Mouse (Mus musculus) left cerebral cortex, adult 2 months (tissue): ENCODE measurements around the gene Ptpn1. TPM values are rescaled to one million over a fixed set of nuclear protein-coding genes. Genes with fewer than 3 reads are reported as not detected.

Experiments
- DNase-seq, 2 experiments: peaks; one replicate each; pipeline ENCODE4 v3.0.0; 2021 to 2022; ENCODE audit warnings: low spot score in 2 of 2, mixed read lengths in 1 of 2; ENCODE audit errors: extremely low spot score in 1 of 2
- H3K27ac ChIP-seq: fragments of 200-600 bp; 2 replicates; pipeline ENCODE4 v1.8.1; 2022
- H3K4me3 ChIP-seq: fragments of 200-600 bp; 2 replicates; pipeline ENCODE4 v1.8.1; 2022
- CTCF ChIP-seq: fragments of 200-600 bp; IDR thresholded peaks from 2 replicates; pipeline ENCODE4 v1.8.1; 2022; ENCODE audit warnings: antibody characterized with exemption, mild to moderate bottlenecking, moderate library complexity
- intact Hi-C: fragments of 180-260 bp; cut with DNase I; formaldehyde crosslinking; loops from one replicate; pipeline ENCODE4 v1.15.1; 2025
- long read RNA-seq, 2 experiments: library from polyadenylated mRNA; stranded (forward); transcript quantifications; one replicate each; pipeline ENCODE4 v2.0.0; 2021; ENCODE audit warnings: borderline mapping rate in 2 of 2
- total RNA-seq, 2 experiments: library from RNA; stranded (reverse); gene quantifications; 2 replicates each; pipeline ENCODE4 v1.2.3; 2021

Ptpn1 gene
- 10 to 100 TPM; 52.0 to 69.0 TPM for total RNA-seq
- long read RNA-seq, experiment 1, full-length matches to known transcripts = 44 of 54 reads
- long read RNA-seq, experiment 1, partial matches to known transcripts = 2 of 54 reads
- long read RNA-seq, experiment 1, other reads (novel, unspliced or antisense) = 8 of 54 reads
- long read RNA-seq, experiment 2, full-length matches to known transcripts = 60 of 78 reads
- long read RNA-seq, experiment 2, partial matches to known transcripts = 7 of 78 reads
- long read RNA-seq, experiment 2, other reads (novel, unspliced or antisense) = 11 of 78 reads

DNA sequence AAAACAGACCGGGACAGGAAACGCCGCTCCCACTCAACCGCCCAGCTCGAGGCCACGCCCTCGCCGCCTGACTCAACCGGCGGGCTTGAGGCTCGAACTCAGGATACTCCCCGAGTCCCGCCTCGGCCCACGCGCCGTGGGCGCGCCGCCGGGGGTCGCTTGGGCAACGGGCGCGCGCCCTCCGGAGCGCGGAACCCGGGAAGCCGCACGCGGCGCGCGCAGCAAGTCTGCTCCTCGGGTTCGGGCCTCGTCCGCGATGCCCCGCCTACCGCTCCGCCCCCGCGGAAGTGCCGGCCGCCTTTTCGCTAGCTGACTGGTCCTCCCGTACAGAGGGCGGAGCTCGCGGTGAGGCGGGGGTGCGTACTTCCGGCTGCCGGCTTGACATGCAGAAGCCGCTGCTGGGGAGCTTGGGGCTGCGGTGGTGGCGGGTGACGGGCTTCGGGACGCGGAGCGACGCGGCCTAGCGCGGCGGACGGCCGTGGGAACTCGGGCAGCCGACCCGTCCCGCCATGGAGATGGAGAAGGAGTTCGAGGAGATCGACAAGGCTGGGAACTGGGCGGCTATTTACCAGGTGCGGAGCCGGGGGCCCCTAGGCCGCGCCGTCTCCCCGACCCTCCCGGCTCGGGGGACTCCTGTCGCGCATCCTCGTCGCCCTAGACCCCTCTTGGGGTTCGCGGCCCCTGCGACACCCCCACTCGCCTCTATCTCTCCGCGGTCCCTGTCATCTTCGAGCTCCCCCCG lies at the start of gene Ptpn1:
TSS of gene Ptpn1 (plus strand) at position 73 of the 742 bp plus-strand sequence.
- Histone ChIP-seq H3K27ac (peak within 1 kb of the TSS; percentile 93), H3K4me3 (peak within 1 kb of the TSS; percentile 98)
- peak; percentile 97 to 99 for DNase-seq
- intact Hi-C loops = loop anchor here (2.0 kb wide), 1 partner anchor 31 kb away; no protein-coding TSS in a partner anchor
- no peak; the same call in 1 of the 2 replicates for TF ChIP-seq CTCF

DNA sequence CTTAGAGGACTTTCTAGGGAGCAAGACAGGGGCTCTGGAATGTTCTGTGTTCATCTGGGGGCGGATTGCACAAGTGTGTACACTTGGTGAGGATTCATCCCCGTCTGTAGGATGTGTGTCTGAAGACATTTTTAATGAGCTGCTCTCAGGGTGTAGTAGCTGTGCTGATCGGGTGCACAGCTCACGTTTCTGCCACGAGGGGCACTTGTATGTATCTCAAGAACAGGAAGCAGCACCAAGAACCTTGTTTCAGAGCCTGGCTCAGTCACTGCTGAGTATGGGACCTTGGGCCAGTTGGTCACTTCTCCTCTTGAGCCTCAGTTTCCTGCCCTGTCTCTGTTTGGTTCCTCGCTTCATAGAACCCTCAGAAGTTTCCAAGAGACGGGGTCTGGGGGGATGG lies 45.4 kb upstream of the Ptpn1 start:
- Histone ChIP-seq H3K27ac (no peak overlapping the region), H3K4me3 (no peak overlapping the region)
- TF ChIP-seq CTCF = no peak
- DNase-seq = no peak
- intact Hi-C loops = no loop called here

DNA sequence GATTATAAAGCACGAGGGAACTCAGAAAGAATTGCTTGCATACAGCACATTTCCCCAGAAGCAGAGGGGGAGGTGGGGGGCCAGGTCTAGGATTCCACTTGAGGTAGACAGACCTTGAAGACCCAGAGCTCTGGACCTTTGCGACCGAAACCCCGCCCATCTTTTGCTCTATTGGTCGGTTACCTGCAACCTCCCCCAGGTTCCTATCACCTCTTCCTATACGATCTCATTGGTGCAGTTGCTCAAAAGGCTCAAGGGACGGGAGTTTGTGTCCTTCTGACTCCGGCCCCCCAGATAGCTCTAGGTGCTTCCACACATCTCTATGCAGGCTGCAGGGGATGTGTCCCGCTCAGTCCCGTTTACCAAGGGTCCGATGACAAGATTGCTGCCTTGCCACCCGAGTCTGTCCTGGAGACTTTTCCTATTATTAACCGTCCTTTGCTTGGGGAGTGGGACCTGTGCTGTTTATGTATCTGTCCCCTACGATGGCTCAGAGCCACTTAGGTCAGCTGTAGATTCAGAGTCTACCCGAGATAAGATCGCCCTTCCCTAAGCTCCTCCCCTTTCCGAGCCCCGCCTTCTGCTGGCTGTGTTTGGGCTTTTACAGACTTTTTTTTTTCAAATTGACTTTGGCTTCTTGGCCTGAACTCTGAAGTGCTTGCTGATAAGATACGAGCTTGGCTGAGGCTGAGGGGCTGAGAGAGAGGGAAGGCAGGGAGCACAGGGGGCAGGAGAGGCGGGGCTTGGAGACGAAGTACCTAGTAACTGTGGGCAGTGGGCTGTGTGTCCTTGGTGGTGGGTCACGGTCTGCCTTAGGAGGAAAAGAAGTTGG lies 44.1 kb upstream of the Ptpn1 start:
- no peak for TF ChIP-seq CTCF
- intact Hi-C loops = no loop called here

DNA sequence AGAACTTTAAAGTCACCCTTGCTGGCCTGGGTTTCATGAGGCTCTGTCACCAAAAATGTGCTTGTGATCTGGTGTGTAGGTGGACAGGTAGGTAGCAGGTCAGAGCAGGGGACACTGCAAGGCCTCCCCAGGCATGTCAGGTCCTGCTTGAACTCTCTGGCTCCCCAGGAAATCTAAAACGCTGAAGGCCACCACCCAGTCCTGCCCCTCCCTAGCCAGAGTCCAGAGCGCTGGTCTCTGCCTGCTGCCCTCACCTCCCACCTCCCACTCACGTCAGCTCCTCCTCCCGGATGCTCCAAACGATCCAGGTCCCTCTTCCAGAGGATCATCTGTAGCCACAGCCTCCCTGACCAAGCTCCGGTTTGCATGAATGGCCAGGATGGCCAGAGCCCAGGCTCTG lies 43.0 kb upstream of the Ptpn1 start:
- Histone ChIP-seq H3K4me3 (no peak overlapping the region), H3K27ac (no peak overlapping the region)
- intact Hi-C loops = no loop called here
- no peak for TF ChIP-seq CTCF
- no peak for DNase-seq

More for the DNA sequence above, 44.1 kb upstream of the Ptpn1 start:
- H3K4me3 ChIP-seq = peak overlapping the region; percentile 28
- no peak for DNase-seq
- H3K27ac ChIP-seq = no peak overlapping the region

DNA sequence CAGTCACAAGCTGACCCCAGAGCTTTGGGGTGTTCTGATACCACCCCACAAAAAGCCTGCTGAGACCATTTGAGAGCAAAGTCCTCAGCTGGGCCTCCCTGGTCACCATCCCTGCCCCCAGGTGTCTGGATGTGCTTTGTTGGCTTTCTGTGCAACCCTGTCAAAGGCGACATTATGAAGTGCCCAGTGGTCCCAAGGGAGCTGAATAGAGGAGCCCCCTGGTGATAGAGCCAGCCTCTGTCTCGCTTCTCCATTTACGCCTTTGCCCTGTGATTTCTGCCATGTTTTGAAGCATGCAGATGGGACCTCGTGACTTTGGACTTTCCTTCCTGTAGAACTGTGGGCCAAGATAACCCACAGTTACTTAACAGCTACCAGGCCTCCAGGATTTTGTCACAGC lies 42.0 kb upstream of the Ptpn1 start:
- intact Hi-C loops = loop anchor here (5.0 kb wide), 1 partner anchor 108 kb away; no protein-coding TSS in a partner anchor
- Histone ChIP-seq H3K27ac (no peak overlapping the region), H3K4me3 (no peak overlapping the region)
- no peak for TF ChIP-seq CTCF
- DNase-seq = no peak

DNA sequence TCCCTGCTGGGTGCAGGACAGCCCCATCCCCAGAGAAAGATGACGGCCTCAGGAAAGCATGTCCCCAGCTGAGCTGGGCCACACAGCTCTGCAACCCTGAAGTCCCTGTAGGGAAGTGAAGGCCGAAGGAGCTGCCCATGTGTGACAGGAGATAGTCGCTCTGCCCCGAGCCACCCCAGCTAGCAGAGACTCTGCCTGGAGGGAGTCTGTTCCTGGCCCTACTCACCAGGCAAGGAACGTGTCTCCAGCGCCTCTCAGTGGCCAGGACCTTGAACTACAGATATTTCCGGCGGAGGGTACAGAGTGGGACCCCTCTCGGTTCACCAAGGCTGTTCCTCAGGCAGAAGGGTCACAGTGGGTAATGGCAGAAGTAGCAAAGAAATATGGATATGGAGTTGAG lies 39.9 kb upstream of the Ptpn1 start:
- Histone ChIP-seq H3K27ac (no peak overlapping the region), H3K4me3 (no peak overlapping the region)
- peak; percentile 76 for TF ChIP-seq CTCF
- peak; percentile 41 to 59 for DNase-seq
- intact Hi-C loops = loop anchor here (5.0 kb wide), 1 partner anchor 110 kb away; no protein-coding TSS in a partner anchor

DNA sequence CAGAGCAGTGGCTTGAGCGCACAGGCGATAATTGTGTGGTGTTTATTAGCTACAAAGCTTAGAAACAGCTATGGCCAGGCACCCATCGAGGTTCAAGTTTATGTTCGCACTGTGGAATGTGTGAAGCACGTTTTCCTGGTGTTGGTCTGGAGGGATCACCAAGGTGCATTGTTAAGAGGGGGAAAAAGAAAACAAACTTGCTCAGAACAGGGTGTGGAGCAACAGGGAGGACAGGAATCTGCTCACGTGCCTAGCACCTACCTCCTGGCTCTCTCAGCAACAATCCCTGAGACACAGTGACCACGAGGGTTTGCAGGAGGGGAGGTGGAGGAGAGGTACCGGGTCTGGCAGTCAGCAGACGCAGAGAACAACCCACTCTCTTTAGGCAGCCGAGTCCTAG lies 38.2 kb upstream of the Ptpn1 start:
- no peak for DNase-seq
- Histone ChIP-seq H3K4me3 (no peak overlapping the region), H3K27ac (no peak overlapping the region)
- TF ChIP-seq CTCF = no peak
- intact Hi-C loops = loop anchor here (5.0 kb wide), 1 partner anchor 111 kb away; no protein-coding TSS in a partner anchor

DNA sequence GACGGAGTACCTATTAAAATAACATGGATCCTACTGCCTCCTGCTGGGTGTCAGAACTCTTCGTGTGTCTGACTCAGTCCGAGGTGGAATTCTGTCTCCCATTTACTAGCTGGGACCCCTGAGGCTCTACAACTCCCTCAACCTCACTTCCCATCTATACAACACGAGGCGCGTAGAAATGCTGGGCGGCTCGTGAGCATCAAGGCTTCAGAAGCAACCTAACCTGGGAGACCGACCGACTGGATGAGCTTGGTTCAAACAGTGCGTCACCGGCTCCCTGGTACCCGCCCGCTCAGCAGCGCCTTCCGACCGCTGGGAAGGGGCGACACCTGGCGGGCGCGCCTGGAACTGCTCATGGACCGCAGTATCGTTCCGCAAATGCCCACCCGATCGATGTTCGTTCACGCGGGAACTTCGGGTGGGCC lies 36.9 kb upstream of the Ptpn1 start:
- peak; percentile 86 to 91 for DNase-seq
- TF ChIP-seq CTCF = peak; percentile 91
- no peak overlapping the region for H3K27ac ChIP-seq
- intact Hi-C loops = loop anchor here (1.0 to 5.0 kb wide), 3 partner anchors 113 to 358 kb away; partner anchors contain the start of gene Snai1
- peak overlapping the region; percentile 30 for H3K4me3 ChIP-seq

DNA sequence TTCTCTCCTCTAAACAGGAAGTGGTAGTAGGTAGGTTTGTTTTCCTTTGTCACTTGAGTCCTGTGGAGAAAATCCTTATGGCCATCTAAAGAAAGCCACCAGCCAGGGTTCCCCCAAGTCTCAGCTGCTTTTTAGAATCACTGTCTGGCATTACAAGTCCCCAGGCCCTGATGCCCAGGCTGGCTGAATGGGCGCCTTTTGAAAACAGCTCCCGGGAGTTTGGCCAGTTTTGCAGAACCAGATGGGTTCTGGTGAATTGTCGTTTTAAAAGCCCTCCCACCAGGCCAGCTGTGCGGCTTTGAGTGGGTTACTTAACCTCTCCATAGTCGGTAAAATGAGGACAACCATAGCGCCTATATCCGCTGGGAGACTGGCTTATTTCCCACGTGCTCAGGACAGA lies 34.0 kb upstream of the Ptpn1 start:
- Histone ChIP-seq H3K4me3 (no peak overlapping the region), H3K27ac (no peak overlapping the region)
- DNase-seq = peak in 1 of 2 experiments; percentile 14
- intact Hi-C loops = loop anchor here (5.0 kb wide), 1 partner anchor 361 kb away; the partner anchor contains the start of gene Snai1
- no peak for TF ChIP-seq CTCF

DNA sequence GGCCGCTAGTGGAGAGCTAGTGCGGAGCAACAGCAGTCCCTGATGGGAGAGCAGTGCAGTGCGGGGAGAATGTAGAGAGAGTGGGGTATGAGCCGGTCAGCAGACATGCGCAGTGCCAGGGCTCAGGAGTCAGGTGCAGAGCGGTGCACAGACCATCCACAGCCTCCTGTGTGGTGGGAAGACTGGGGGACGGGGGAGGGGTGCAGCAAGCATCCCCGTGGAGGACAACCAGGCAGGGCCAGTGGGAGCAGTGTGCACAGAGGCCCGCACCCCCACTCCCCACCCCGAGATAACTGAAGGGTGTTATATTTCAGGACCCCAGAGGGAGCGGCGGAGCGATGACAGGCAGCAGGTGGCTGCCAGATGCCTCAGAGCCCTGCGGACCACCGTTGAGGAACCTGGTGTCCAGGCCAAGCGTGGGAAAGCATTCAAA lies 31.9 kb upstream of the Ptpn1 start:
- no peak overlapping the region for H3K27ac ChIP-seq
- no peak for TF ChIP-seq CTCF
- intact Hi-C loops = loop anchor here (5.0 kb wide), 2 partner anchors 112 to 363 kb away; partner anchors contain the start of genes Ripor3 and Snai1
- H3K4me3 ChIP-seq = no peak overlapping the region
- DNase-seq = no peak

DNA sequence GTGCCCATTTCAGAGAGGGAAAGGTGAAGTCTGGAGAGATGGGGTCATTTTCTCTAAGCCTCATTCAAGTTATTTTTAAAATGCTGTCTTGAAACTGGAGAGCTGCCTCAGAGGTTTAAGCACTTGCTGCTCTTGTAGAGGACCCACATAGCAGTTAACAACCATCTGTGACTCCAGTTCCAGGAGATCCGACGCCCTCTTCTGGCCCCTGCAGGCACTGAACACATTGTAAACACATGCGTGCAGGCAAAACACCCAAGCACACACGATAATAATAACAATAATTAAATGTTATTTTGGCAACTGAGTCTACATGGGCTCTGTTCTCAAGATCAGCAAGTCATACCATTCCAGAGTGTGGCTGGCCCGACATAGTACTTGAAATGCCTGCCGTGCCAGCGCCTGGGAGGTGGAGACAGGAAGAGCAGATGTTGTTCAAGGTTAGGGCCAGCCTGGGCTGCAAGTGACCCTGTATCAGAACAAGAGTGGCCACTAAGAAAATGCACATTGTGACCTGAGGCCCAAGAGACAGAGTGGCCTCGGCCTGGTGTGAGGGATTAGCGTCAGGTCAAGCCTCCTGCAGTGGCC lies 29.6 kb upstream of the Ptpn1 start:
- no peak overlapping the region for H3K27ac ChIP-seq

More for the DNA sequence above, 29.6 kb upstream of the Ptpn1 start:
- H3K4me3 ChIP-seq = no peak overlapping the region
- TF ChIP-seq CTCF = no peak; the same call in 1 of the 2 replicates
- intact Hi-C loops = loop anchor here (5.0 kb wide), 1 partner anchor 110 kb away; the partner anchor contains the start of gene Ripor3
- no peak for DNase-seq
